Mouse (Mus musculus) stomach, embryonic 14.5 days (tissue): ENCODE results near the gene Acsf3. TPM values are rescaled to one million over a fixed set of nuclear protein-coding genes. Genes with fewer than 3 reads are reported as not detected.

Experiments used
- ATAC-seq: fragments of 200-750 bp; cut with Nextera tagmentation; 2 replicates; pipeline ENCODE4 v1.8.0; 2017; ENCODE audit warnings: low read depth, moderate TSS enrichment; ENCODE audit not compliant: insufficient number of reproducible peaks, insufficient read depth, low FRiP score
- H3K27ac ChIP-seq: fragments of 300-500 bp; sonication (generic); 2 replicates; pipeline ENCODE4 v1.5.1; 2014; ENCODE audit warnings: mild to moderate bottlenecking, low read length, moderate library complexity, mixed read lengths
- H3K27me3 ChIP-seq: fragments of 300-500 bp; sonication (generic); 2 replicates; pipeline ENCODE4 v1.6.1; 2014; ENCODE audit warnings: low read length, control low read depth, mixed read lengths; ENCODE audit not compliant: control insufficient read depth, insufficient read depth
- H3K36me3 ChIP-seq: fragments of 300-500 bp; sonication (generic); 2 replicates; pipeline ENCODE4 v1.6.1; 2014; ENCODE audit warnings: mild to moderate bottlenecking, control low read depth, low read length, moderate library complexity, mixed read lengths; ENCODE audit not compliant: control insufficient read depth, insufficient read depth
- H3K4me1 ChIP-seq: fragments of 300-500 bp; sonication (generic); 2 replicates; pipeline ENCODE4 v1.6.1; 2014; ENCODE audit warnings: low read length, control low read depth, mixed read lengths; ENCODE audit not compliant: control insufficient read depth, insufficient read depth
- H3K4me2 ChIP-seq: fragments of 300-500 bp; sonication (generic); replicated peaks from 2 replicates; pipeline ENCODE4 v1.6.1; 2014; ENCODE audit warnings: low read depth, low read length, control low read depth
- H3K4me3 ChIP-seq: fragments of 300-500 bp; sonication (generic); 2 replicates; pipeline ENCODE4 v1.5.1; 2014; ENCODE audit warnings: low read depth, low read length, control low read depth
- H3K9ac ChIP-seq: fragments of 300-500 bp; sonication (generic); replicated peaks from 2 replicates; pipeline ENCODE4 v1.6.1; 2014; ENCODE audit warnings: low read depth, mild to moderate bottlenecking, control low read depth, low read length, moderate library complexity, mixed read lengths
- H3K9me3 ChIP-seq: fragments of 300-500 bp; sonication (generic); 2 replicates; pipeline ENCODE4 v1.6.1; 2016; ENCODE audit warnings: low read depth, low read length, control low read depth; ENCODE audit not compliant: control insufficient read depth
- WGBS: fragments of 180-500 bp; shearing (Covaris S2); extraction: QIAGEN DNeasy Blood & Tissue Kit; methylation state at CpG from one replicate; pipeline ENCODE4 v1.1.7; 2014; 5-methylcytosine and 5-hydroxymethylcytosine counted together
- polyA plus RNA-seq: library from polyadenylated mRNA; unstranded; fragments of >200 nt; fragmentation: Nextera tagmentation; extraction: Ambion mirVana; gene quantifications from 2 replicates; pipeline ENCODE4 v1.2.1, GENCODE M21; 2014

Acsf3 gene
- polyA plus RNA-seq, 1 experiment from 2014 or later, result 20.8 TPM

GRCm38 (mm10) chr8:122810376-122810775, 35.1 kb downstream of the Acsf3 start:
- peaks cover 6% of the 10 kb centered on the region; the same call in 1 of the 2 replicates for H3K36me3 ChIP-seq
- no peak for ATAC-seq
- 71% methylated on average over 8 of the region's 8 CpGs for WGBS
- no peak overlapping the region for H3K27ac ChIP-seq
- no peaks in the 10 kb centered on the region for H3K4me1 ChIP-seq
- H3K4me3 ChIP-seq, result no peak overlapping the region
- no peaks in the 10 kb centered on the region for H3K27me3 ChIP-seq
- H3K4me2 ChIP-seq, result no peak overlapping the region
- no peaks in the 10 kb centered on the region for H3K9me3 ChIP-seq
- no peak overlapping the region for H3K9ac ChIP-seq

- Histone ChIP-seq H3K9me3 (no peaks in the 10 kb centered on the region), H3K4me3 (no peak overlapping the region), H3K4me1 (no peaks in the 10 kb centered on the region), H3K36me3 (peaks cover 6% of the 10 kb centered on the region), H3K9ac (no peak overlapping the region), H3K4me2 (no peak overlapping the region), H3K27ac (no peak overlapping the region), H3K27me3 (no peaks in the 10 kb centered on the region)
- WGBS, result 67% methylated on average over 16 of the region's 16 CpGs
- no peak for ATAC-seq
Measured at GRCm38 (mm10) chr8:122811870-122812494, 36.7 kb downstream of the Acsf3 start.

GRCm38 (mm10) chr8:122812610-122813250, 37.4 kb downstream of the Acsf3 start:
- no peaks in the 10 kb centered on the region for H3K27me3 ChIP-seq
- no peak overlapping the region for H3K4me3 ChIP-seq
- H3K27ac ChIP-seq, result no peak overlapping the region
- 0 out of 2 replicates have a peak, but pooled peaks have one; percentile 46 for ATAC-seq
- H3K9me3 ChIP-seq, result no peaks in the 10 kb centered on the region
- no peaks in the 10 kb centered on the region for H3K4me1 ChIP-seq
- H3K4me2 ChIP-seq, result no peak overlapping the region
- no peak overlapping the region for H3K9ac ChIP-seq
- 78% methylated on average over 14 of the region's 14 CpGs for WGBS
- H3K36me3 ChIP-seq, result peaks cover 6% of the 10 kb centered on the region

- no peak for ATAC-seq
- 51% methylated on average over 7 of the region's 7 CpGs for WGBS
Measured at GRCm38 (mm10) chr8:122814608-122815007, 39.3 kb downstream of the Acsf3 start.

GRCm38 (mm10) chr8:122816965-122817364, 41.7 kb downstream of the Acsf3 start:
- no peak overlapping the region for H3K4me3 ChIP-seq
- no peaks in the 10 kb centered on the region for H3K27me3 ChIP-seq
- H3K4me1 ChIP-seq, result no peaks in the 10 kb centered on the region
- ATAC-seq, result no peak
- no peak overlapping the region for H3K9ac ChIP-seq
- no peak overlapping the region for H3K27ac ChIP-seq
- H3K9me3 ChIP-seq, result no peaks in the 10 kb centered on the region
- H3K4me2 ChIP-seq, result no peak overlapping the region
- WGBS, result 89% methylated on average over 6 of the region's 6 CpGs
- peaks cover 6% of the 10 kb centered on the region for H3K36me3 ChIP-seq

More at GRCm38 (mm10) chr8:122814608-122815007, 39.3 kb downstream of the Acsf3 start:
- Histone ChIP-seq H3K9ac (no peak overlapping the region), H3K27ac (no peak overlapping the region), H3K27me3 (no peaks in the 10 kb centered on the region), H3K36me3 (peaks cover 6% of the 10 kb centered on the region), H3K4me1 (no peaks in the 10 kb centered on the region), H3K9me3 (no peaks in the 10 kb centered on the region), H3K4me2 (no peak overlapping the region), H3K4me3 (no peak overlapping the region)

- Histone ChIP-seq H3K27me3 (no peaks in the 10 kb centered on the region), H3K36me3 (peaks cover 6% of the 10 kb centered on the region), H3K9me3 (no peaks in the 10 kb centered on the region), H3K4me3 (no peak overlapping the region), H3K27ac (no peak overlapping the region), H3K4me1 (no peaks in the 10 kb centered on the region), H3K9ac (no peak overlapping the region), H3K4me2 (no peak overlapping the region)
- WGBS, result 41% methylated on average over 13 of the region's 13 CpGs
- ATAC-seq, result no peak
Measured at GRCm38 (mm10) chr8:122817724-122818496, 42.6 kb downstream of the Acsf3 start.

- ATAC-seq, result no peak
- Histone ChIP-seq H3K9ac (no peak overlapping the region), H3K9me3 (no peaks in the 10 kb centered on the region), H3K4me2 (no peak overlapping the region), H3K4me3 (no peak overlapping the region), H3K27me3 (no peaks in the 10 kb centered on the region), H3K27ac (no peak overlapping the region), H3K36me3 (no peaks in the 10 kb centered on the region; the same call in 1 of the 2 replicates), H3K4me1 (no peaks in the 10 kb centered on the region)
- 27% methylated on average over 11 of the region's 11 CpGs for WGBS
Measured at GRCm38 (mm10) chr8:122819776-122820175, 44.5 kb downstream of the Acsf3 start.

- Histone ChIP-seq H3K36me3 (no peaks in the 10 kb centered on the region), H3K9me3 (no peaks in the 10 kb centered on the region), H3K27ac (no peak overlapping the region), H3K4me3 (no peak overlapping the region), H3K27me3 (no peaks in the 10 kb centered on the region), H3K4me1 (no peaks in the 10 kb centered on the region), H3K9ac (no peak overlapping the region), H3K4me2 (no peak overlapping the region)
- no peak for ATAC-seq
- WGBS, result 43% methylated on average over 5 of the region's 5 CpGs
Measured at GRCm38 (mm10) chr8:122824571-122824970, 49.3 kb downstream of the Acsf3 start.
